Mouse (Mus musculus): ENCODE data around the gene Ctnnb1. TPM values are rescaled to one million over a fixed set of nuclear protein-coding genes. Genes with fewer than 3 reads are reported as not detected.

The Ctnnb1 gene
- polyA plus RNA-seq, 1 experiment from 2014 or later: 694 TPM

Small RNAs within 50 kb of the gene (microRNA-seq; reads per million reads assigned to microRNA genes)
- 0.70 reads per million for gene Mir7090
